Mouse (Mus musculus): ENCODE results near the gene Catsper1.
"Not testable (repeated sequence)": the region's sequence is repeated elsewhere in the genome, so short reads cannot be mapped to it uniquely, and the experiment has no call there.

Catsper1 gene

DNA sequence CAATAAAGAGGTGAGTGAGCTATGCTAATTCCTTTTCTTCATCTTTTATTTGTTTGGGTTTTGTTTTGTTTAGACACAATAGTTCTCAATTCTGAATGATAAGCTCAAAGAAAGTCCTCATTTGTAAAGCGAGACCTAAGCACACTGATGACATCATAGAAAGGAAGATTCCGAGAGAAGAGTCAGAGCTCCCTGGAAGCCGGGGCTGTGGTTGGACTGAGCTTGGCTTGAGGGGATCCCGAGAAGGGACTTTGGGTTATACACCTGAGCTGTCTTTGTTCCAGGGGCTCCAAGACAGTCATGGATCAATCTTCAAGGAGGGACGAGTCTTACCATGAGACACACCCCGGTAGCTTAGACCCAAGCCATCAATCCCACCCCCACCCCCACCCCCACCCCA, at the start of gene Catsper1:
TSS of gene Catsper1 (plus strand) at position 301 of the 400 bp plus-strand sequence.
- DNase-seq: no peak

DNA sequence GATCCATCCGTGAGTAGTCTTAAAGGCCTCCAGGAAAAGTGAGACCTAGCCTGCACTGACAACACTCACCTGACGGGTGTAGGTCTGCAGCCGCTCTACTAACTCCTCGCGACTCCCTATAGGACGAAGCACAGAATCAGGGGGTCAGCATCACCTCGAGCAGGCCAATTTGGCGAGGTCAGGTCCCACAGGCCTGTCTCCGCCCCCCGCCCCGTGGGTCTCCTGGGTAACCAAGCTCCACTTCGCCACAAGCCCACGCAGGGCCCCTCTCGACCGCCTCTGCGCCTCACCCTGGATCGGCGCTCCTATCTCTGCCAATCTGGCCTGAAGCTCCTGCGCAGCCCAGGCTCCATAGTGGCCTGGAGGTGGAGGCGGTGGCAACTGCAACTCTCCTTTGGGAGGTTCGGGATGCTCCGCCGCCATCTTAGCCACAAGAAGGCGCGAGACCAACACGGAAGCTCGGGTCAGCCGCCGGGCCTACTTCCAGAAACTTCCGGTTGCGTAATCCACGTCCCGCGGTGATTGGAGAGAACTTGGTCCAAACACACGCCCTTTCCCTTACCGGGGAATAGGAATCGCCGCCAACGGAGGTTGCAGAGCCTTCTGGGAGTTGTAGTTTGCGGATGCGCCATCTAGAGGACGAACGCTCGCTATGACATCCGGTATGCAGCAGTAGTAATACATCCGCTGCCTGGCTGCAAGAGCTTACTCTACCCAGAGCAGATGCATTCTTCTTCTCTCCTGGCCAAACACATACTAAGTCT, 40.4 kb upstream of the Catsper1 start, which contains the start of gene Sf3b2:
TSS of gene Sf3b2 (minus strand) at position 484 of the 764 bp plus-strand sequence.
- DNase-seq: peak; percentile 100

DNA sequence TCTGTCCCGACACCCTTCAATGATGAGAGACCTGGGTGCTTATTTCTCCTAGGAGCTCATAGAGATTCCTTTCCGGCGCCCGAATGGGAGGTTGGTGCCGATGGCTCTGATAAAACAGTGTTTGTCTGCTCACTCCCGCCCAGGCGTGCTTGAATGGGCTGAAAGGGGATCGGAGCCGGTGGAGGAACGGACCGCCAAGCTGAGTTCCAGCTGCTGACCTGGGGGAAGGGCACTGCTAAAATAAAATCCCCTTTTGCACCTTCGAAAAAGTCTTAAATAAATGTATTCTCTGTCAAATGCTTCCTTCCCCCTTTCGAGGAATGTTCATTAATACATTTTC, 39.8 kb upstream of the Catsper1 start:
- DNase-seq: no peak

DNA sequence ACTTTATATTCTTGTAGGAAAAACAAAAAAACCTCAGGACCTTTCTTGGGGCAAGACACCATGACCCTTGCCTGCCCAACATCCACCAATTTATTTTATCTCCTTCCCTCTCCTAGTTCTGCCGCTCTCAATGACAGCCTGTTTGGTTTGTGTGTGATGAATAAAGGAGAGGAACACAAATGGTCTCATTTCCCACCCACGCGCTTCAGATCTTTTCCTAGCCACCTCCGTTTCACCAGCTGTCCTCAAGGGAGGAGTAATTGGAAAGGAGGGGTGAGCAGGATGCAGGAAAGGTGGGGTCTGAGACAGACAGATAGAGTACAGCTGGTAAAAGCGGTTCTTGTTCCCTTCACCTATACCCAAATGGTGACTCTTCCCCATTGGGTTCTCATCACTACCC, 38.9 kb upstream of the Catsper1 start:
- DNase-seq: no peak

DNA sequence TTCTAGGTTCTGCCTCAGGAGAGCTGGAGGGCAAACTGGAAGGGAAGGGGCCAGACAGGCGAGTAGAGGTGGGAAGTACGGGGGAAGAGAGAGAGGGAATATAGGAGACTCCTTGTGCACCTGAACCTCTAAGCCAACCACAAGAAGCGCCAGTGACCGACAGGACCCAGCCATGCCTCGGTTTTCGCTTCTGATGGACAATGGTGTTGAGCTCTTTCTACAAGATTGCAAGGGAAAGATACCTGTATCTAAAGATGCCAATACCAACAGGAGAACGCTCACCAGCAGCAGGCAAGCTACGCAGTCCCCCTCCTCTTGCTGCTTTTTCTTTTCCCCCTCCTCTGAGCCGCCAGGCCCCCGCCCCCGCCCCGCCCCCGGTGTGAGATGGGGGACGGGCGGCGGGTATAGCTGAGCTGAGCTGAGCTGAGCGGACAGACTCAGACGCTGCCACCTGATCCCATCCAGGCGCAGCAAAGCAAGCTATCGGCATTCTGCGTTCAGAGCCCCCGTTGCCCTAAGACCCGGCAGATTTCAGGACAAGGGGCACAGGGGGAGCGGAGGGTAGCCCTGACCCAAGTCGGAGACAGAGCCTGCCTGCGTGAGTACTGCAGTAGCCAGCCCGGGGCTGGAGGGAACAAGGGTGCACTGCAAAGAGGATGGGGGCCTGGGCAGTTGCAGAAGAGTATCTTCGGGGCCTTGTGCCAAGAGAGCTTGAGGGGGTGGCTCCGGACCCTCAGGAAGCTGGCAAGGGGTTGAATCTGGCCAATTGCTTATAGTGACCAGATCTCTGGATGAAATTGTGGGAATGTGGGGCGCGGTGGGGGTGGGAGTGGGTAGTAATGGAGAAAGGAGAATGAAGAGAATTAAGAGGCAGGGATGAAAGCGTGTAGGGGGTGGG, 37.4 kb upstream of the Catsper1 start, which contains the start of gene Gal3st3:
TSS of gene Gal3st3 (plus strand) at position 429 of the 898 bp plus-strand sequence.
- no peak for DNase-seq

DNA sequence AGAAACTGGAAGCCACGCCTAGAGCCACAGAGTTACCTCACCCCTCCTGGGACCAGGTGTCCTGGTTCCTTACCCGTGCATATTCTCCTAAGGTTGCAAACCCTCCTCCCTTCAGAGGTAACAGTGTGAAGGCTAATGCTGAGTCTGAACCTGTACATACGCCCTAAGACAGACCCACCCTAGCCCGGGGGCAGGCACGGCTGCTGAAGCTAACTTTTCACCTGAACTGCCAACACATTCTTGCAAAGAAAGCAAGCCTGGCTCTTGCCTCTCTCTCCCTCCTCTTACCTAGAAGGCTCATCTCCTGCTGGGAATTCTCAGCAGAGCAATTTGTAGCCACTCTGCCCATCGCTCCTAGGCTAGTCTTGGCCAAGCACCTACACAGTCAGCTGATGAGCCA, 35.0 kb upstream of the Catsper1 start:
- DNase-seq: no peak

DNA sequence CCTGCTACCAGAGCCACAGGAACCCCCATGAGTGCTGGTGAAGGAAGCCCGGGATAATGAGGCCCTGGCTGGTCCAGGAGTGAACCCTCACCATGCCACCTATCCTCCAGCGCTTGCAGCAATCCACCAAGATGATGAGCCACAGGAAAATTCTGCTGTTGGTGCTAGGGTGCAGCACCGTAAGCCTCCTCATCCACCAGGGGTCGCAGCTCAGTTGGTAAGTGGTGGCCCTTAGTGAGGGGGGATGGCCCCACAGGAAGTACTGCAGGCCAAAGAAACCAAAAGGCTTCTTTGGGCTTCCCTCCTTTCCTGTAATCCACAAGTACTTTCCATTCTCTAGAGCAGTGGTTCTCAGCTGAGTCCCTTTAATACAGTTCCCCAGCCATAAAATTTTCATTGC, 33.1 kb upstream of the Catsper1 start:
- peak; percentile 75 for DNase-seq

DNA sequence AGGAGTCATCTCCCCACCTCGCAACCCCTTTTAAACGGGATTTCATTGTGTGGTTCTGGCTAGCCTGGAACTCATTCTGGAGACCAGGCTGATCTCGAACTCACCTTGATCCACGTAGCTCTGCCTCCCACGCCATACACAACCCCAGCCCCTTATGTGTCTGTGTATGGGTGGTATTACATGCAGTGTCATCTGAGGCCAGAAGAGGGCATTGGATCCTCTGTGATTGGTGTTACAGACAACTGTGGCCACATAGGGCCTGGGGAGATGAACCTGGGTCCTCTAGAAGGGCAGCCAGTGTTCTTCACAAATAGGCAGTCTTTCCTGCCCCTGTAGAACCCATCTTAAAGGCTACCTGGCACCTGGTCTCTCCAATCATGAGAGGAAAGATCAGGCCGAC, 29.3 kb upstream of the Catsper1 start:
- no peak for DNase-seq

DNA sequence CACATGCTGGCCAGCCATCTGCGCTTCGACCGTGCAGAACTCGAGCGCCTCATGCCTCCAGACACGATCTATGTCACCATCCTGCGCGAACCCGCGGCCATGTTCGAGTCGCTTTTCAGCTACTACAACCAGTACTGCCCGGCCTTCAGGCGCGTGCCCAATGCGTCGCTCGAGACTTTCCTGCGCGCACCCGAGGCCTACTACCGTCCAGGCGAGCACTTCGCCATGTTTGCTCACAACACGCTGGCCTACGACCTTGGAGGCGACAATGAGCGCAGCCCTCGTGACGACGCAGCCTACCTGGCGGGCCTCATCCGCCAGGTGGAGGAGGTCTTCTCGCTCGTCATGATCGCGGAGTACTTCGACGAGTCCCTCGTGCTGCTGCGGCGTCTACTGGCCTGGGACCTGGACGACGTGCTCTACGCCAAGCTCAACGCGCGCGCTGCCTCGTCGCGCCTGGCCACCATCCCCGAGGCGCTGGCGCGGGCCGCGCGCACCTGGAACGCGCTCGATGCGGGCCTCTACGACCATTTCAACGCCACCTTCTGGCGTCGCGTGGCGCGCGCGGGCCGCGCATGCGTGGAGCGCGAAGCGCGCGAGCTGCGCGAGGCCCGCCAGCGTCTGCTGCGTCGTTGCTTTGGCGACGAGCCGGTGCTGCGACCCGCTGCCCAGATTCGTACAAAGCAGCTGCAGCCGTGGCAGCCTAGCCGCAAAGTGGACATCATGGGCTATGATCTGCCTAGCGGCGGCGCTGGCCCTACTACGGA, 28.4 kb upstream of the Catsper1 start:
- DNase-seq: peak; percentile 21

DNA sequence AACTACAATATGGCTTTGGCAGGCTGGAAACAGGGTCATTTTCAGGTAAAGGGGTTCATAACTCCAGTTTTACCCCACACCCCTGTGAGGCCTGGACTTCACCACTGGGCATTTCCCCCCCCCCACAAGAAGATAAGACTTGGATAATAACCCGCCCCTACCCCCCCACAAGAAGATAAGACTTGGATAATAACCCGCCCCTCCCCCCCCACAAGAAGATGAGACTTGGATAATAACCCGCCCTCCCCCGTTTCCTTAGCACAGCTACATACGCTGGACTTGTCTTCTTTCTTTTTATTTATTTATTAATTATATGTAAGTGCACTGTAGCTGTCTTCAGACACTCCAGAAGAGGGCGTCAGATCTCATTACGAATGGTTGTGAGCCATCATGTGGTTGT, 26.5 kb upstream of the Catsper1 start:
- no peak for DNase-seq

DNA sequence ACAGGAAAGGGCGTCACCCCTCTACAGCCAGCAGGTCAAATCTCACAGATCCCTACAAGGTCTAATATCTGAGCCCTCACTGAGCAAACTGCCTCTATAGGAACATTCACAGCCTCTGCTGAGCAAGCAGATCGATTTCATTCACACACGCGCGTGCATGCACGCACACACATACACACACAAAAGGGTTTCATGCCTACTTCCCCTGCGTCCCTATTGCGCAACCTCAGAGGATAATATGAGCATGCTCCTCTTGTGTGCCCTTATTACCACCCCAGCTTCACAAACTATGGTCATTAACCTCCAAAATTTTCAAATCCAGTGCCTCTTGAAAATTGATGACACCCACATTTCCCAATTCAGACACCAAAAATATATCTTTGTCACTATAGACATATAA, 22.4 kb upstream of the Catsper1 start:
- no peak for DNase-seq

DNA sequence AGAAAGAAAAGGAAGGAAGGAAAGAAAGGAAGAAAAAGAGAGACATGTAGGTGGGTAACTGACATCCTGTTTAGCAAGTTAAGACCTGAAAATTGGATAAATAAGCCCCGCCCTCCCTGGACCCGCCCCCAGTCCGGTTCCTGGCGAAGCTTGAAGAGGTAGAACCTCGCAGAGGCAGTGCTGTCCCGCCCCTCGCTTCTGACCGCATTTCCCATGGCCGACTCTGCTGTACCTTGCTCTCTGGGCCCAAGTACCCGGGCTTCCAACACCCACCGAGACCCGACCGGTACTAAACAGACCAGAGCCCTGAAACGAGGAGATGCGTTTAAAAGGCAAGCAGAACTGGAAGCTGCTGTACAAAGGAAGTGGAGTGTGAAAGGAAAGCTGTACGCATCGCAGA, 11.7 kb upstream of the Catsper1 start:
- peak; percentile 33 for DNase-seq

DNA sequence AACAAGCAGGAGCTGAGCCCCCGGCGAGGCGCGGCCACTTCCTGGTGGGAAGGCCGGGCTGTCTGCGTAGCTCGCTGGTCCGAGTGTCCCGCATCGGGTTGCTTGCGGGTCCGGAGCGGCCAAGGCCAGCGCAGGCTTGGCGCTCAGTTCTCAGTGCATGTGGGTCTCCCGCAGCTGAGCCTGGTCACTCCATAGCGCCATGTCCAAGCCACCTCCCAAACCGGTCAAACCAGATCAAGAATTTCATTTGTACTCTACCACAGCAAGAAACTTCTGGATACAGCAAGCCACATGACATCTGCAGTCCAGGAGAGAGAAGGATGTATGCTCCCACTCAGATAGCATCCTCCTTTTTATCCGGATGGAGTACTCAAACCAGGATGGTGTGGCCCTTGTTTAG, 7.6 kb upstream of the Catsper1 start:
- DNase-seq: no peak

DNA sequence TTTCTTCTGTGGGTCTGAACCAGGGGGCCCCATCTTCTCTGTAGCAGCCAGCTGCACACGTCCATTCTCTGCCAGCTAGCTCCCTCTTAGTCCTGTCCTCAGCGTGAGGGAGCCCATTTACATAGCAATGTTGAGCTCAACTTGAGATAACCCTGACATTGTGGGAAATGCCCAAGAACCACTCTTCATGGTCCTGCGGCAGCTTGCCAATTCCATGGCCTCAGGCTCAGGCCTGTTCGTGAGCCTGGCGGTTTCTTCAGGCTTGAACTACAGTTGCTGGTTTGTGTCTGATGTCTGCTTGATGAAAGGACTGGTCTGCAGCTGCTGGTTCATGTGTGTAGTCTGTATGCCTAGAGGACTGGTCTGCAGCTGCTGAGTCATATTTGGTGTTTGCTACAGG, 800 bp upstream of the Catsper1 start:
- peak; percentile 13 for DNase-seq

DNA sequence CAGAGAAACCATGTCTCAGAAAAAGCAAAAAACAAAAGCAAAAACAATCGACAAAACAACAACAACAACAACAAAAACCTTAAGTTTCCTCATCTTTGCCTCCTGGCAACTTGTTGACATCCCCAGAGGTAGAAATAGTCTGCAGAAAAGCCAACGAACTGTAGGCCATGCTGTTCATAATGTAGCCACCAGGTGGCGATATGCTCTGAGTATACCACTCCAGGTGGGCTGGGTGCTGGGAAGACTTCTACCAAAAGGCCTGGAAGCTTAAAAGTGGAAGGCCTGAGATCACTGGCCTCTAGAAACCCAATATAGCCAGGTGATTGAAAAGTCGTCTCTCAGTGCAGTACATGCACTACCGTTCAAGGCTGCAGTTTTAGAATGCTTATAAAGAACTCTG, 2.4 kb downstream of the Catsper1 start:
- DNase-seq: peak; percentile 85

DNA sequence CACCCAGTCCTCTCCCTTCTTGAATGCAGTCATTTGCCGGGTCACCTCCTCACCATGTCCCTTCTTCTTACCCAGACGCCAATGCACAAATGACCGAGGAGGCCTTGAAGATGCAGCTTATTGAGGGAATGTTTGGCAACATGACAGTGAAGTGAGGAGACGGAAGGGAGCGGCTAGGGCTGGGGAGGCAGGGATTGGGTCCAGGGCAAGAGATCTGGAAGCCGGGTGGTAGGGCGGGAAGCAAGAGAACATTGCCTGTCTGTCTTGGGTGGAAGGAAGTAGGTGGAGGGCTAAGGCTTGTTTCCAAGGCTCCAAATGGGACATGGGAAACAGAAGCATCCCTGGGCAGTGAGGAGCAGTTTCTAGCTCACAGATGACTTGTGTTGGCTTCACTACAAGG, 5.8 kb downstream of the Catsper1 start:
- no peak for DNase-seq

DNA sequence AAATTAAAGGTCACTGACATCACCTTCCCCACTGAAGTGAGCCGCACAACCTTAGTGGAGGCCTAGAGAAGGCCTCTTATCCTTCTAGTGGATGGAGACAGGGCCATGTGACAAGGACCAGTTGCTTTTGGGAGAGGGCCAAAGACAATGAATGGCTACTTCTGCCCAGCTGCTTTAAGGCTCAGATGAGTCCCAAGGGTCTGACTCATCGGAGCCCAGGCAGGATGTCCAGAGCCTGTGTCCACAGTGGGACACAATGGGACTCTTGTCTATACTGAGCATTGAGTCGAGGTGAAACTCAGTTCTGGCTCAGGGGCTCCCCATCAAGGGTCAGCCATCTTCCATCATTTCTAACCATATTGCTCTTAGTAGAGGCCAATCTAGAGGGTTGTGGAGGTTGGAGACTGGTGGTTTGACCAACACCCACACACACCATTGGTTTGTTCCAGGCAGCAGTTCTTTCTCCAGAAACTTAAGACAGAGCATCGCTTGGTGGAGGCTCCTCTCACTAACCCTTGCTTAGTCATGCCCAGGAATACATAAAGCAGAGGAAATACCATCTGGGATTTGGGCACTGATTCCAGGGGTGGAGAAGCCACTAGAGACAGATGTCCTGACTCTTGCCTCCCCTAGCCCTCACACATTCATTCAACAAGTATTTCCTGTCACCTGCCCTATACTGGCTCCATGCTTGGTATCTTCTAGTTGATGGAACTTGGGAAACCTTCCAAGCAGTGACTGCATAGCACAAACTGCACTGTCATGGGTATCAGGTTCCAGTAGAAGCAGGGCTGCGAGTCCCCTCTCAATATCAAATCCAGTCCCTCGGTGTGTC, 10.0 kb downstream of the Catsper1 start:
- no peak for DNase-seq

DNA sequence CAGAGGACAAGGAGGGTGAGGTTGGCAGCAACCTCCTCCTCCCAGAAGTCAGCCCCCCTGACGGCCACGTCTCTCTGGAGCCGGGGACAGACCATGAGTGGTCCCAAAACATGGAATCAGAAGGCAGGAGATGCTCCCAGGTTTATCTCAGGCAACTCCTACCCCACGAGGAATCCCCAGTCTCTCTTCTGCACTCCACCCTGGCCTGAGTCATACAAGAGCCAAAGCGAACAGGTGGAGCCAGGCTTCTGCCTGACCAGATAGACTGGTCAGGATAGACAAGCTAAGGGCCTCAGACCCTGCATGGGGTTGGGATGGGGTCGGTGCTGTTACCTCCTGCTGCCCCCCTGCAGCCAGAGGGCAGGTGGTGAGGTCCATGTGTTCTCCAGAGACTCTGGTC, 12.5 kb downstream of the Catsper1 start:
- DNase-seq: no peak

DNA sequence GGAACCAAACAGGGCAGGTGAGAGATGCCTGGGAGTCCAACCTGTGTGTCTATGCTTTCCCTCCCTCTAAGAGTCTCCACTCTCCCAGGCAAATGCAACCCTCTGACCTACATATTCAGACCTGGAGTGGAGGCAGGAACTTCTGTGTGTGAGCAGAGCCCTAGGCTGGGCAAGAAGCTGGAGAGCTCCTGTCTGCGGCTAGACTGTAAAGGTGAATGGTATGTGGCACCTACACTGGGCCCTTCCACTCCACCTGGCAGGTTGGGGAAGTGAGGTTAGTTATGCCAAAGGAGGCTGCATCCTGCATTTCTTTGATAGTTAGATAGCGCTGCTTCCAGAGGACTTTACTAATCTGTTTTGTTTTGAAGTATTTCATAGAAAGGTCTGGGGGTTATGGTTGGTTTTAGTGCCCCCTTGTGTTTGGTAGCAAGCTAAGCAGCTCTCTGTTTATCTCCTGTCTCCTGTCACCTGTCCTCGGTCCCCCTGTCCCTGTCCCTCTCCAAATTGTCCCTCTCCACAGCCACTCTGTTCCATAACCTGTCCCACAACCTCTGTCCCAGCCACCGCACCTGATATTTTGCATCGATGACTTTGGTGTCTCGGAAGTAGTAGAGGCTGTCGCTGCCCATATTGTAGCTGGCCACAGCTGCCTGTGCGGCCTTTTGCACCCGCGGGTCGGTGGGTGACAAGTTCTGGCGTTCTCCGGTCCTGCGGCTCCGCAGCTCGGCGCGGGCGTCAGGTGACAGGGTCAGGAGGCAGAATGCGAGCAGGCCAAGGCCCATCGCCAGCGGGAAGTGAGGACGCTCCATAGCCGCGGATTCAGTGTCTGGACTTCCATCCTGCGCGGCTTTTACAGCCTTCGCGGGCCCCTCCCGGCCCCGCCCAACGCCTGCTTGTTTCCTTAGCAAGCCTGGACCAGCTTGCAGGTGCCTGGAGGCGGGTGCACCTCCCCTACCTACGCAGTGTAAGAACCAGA, 13.3 kb downstream of the Catsper1 start:
- DNase-seq: peak; percentile 22

DNA sequence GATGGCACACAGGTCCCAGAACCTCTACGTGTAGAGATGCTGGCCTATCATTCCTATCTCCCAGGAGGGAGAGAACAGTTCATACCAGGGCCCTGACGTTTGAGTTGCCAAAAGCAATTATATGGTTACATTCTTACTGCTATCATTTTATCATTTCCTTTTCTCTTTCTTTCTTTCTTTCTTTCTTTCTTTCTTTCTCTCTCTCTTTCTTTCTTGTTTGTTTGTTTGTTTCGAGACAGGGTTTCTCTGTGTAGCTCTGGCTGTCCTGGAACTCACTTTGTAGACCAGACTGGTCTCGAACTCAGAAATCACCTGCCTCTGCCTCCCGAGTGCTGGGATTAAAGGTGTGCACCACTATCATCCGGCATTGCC, 13.9 kb downstream of the Catsper1 start, which contains the start of gene Cst6:
TSS of gene Cst6 (minus strand) at position 73 of the 372 bp plus-strand sequence.
- DNase-seq: not testable (repeated sequence)

DNA sequence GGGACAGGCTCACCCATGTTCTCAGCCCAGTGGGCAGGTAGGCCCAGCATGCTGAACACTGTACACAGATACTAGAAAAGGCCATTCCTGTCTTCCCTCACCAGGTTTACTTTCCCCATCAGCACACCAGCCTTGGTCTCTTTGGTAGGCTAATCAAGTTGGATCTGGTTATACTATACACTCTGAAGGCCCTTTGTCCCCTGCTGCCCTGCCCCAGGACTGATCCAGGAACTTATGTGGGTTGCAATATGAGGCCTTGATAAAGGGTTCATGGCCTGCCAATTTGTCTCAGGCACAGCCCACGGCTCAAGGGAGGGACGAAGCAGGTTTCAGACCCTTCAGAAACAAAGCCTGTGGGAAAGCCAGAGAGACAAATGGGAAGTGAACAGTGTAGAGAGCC, 18.1 kb downstream of the Catsper1 start:
- no peak for DNase-seq

All from lung, postnatal 10 days (tissue).